Mouse (Mus musculus): ENCODE measurements at regions not wholly inside any gene's neighbourhood (a gene's known extent, or its start where the extent isn't known, plus 50 kb on each side); places are given as distances from the start of the nearest gene placed in this dataset.

GRCm38 (mm10) chr19:33043696-33044095 is 286.4 kb downstream of the Pten start:
- DNase-seq (ENCODE audit: inconsistent ontology term): no peak

- DNase-seq (ENCODE audit: inconsistent ontology term): peak; percentile 36
Measured at GRCm38 (mm10) chr19:33048754-33049442, 291.6 kb downstream of the Pten start.

- no peak for DNase-seq (ENCODE audit: inconsistent ontology term)
Measured at GRCm38 (mm10) chr19:33053199-33053867, 296.0 kb downstream of the Pten start.

GRCm38 (mm10) chr19:33056372-33056791 is 299.1 kb downstream of the Pten start:
- no peak for DNase-seq (ENCODE audit: inconsistent ontology term)

- peak; percentile 53 for DNase-seq (ENCODE audit: inconsistent ontology term)
Measured at GRCm38 (mm10) chr19:33061006-33061405, 303.7 kb downstream of the Pten start.

- peak; percentile 58 for DNase-seq (ENCODE audit: inconsistent ontology term)
Measured at GRCm38 (mm10) chr19:33062165-33063058, 305.1 kb downstream of the Pten start.

- DNase-seq (ENCODE audit: inconsistent ontology term): no peak
Measured at GRCm38 (mm10) chr19:33065274-33066200, 308.2 kb downstream of the Pten start.

GRCm38 (mm10) chr19:33068351-33068955 is 311.2 kb downstream of the Pten start:
- DNase-seq (ENCODE audit: inconsistent ontology term): no peak

- no peak for DNase-seq (ENCODE audit: inconsistent ontology term)
Measured at GRCm38 (mm10) chr19:33069761-33070160, 312.5 kb downstream of the Pten start.

- DNase-seq (ENCODE audit: inconsistent ontology term): no peak
Measured at GRCm38 (mm10) chr19:33072299-33072698, 315.0 kb downstream of the Pten start.

GRCm38 (mm10) chr19:33074907-33075306 is 317.2 kb downstream of the Rnls start:
- DNase-seq (ENCODE audit: inconsistent ontology term): no peak

GRCm38 (mm10) chr19:33078681-33079360 is 313.3 kb downstream of the Rnls start:
- DNase-seq (ENCODE audit: inconsistent ontology term): no peak

- no peak for DNase-seq (ENCODE audit: inconsistent ontology term)
Measured at GRCm38 (mm10) chr19:33079959-33080358, 312.1 kb downstream of the Rnls start.

- DNase-seq (ENCODE audit: inconsistent ontology term): no peak
Measured at GRCm38 (mm10) chr19:33081493-33081892, 310.6 kb downstream of the Rnls start.

GRCm38 (mm10) chr19:33083371-33083770 is 308.7 kb downstream of the Rnls start:
- DNase-seq (ENCODE audit: inconsistent ontology term): no peak

- no peak for DNase-seq (ENCODE audit: inconsistent ontology term)
Measured at GRCm38 (mm10) chr19:33084683-33085082, 307.4 kb downstream of the Rnls start.

Data from Muller cell, postnatal 12 days (primary cell).